Mouse (Mus musculus): ENCODE measurements at regions not wholly inside any gene's neighbourhood (a gene's known extent, or its start where the extent isn't known, plus 50 kb on each side); places are given as distances from the start of the nearest gene placed in this dataset.

GRCm38 (mm10) chr16:31551416-31552151, 111.7 kb upstream of the Dlg1 start:
- no peak for DNase-seq
- no peaks in the 10 kb centered on the region for H3K36me3 ChIP-seq (ENCODE audit: control insufficient read depth, insufficient read depth, low read length)
- 86% methylated on average over 11 of the region's 11 CpGs for WGBS
- TF ChIP-seq POLR2A (IDR thresholded peaks at IDR 0.05; ENCODE audit: control insufficient read depth, extremely low read depth, insufficient read depth, low read length, poor library complexity) = no peak
- TF ChIP-seq CTCF (IDR thresholded peaks at IDR 0.05; ENCODE audit: borderline replicate concordance, control insufficient read depth, extremely low read depth, insufficient read depth, low read length, poor library complexity) = no peak
- no peaks in the 10 kb centered on the region; the same call in 1 of the 2 replicates for H3K27me3 ChIP-seq (ENCODE audit: control insufficient read depth, insufficient read depth, low read length)
- H3K4me1 ChIP-seq (replicated peaks; ENCODE audit: control insufficient read depth, insufficient read depth, low read length) = no peaks in the 10 kb centered on the region
- no peak overlapping the region for H3K4me3 ChIP-seq (ENCODE audit: control insufficient read depth, insufficient read depth, low read length)
- no peak overlapping the region for H3K27ac ChIP-seq (ENCODE audit: control insufficient read depth, insufficient read depth, low read length)

GRCm38 (mm10) chr16:31553361-31554146, 109.7 kb upstream of the Dlg1 start:
- Histone ChIP-seq H3K4me3 (ENCODE audit: control insufficient read depth, insufficient read depth, low read length) (no peak overlapping the region), H3K4me1 (replicated peaks; ENCODE audit: control insufficient read depth, insufficient read depth, low read length) (no peaks in the 10 kb centered on the region), H3K36me3 (ENCODE audit: control insufficient read depth, insufficient read depth, low read length) (no peaks in the 10 kb centered on the region), H3K27ac (ENCODE audit: control insufficient read depth, insufficient read depth, low read length) (no peak overlapping the region), H3K27me3 (ENCODE audit: control insufficient read depth, insufficient read depth, low read length) (no peaks in the 10 kb centered on the region)
- DNase-seq = no peak
- 89% methylated on average over 8 of the region's 8 CpGs for WGBS
- no peak for TF ChIP-seq CTCF (IDR thresholded peaks at IDR 0.05; ENCODE audit: borderline replicate concordance, control insufficient read depth, extremely low read depth, insufficient read depth, low read length, poor library complexity)
- TF ChIP-seq POLR2A (IDR thresholded peaks at IDR 0.05; ENCODE audit: control insufficient read depth, extremely low read depth, insufficient read depth, low read length, poor library complexity) = no peak

- H3K27me3 ChIP-seq (ENCODE audit: control insufficient read depth, insufficient read depth, low read length) = no peaks in the 10 kb centered on the region
- no peak overlapping the region for H3K4me3 ChIP-seq (ENCODE audit: control insufficient read depth, insufficient read depth, low read length)
- H3K36me3 ChIP-seq (ENCODE audit: control insufficient read depth, insufficient read depth, low read length) = no peaks in the 10 kb centered on the region
- DNase-seq = no peak
- H3K4me1 ChIP-seq (replicated peaks; ENCODE audit: control insufficient read depth, insufficient read depth, low read length) = no peaks in the 10 kb centered on the region
- no peak overlapping the region for H3K27ac ChIP-seq (ENCODE audit: control insufficient read depth, insufficient read depth, low read length)
- TF ChIP-seq CTCF (IDR thresholded peaks at IDR 0.05; ENCODE audit: borderline replicate concordance, control insufficient read depth, extremely low read depth, insufficient read depth, low read length, poor library complexity) (no peak), POLR2A (IDR thresholded peaks at IDR 0.05; ENCODE audit: control insufficient read depth, extremely low read depth, insufficient read depth, low read length, poor library complexity) (no peak)
Observed at GRCm38 (mm10) chr16:31560426-31560825, 102.8 kb upstream of the Dlg1 start.

GRCm38 (mm10) chr16:31564926-31565325, 98.3 kb upstream of the Dlg1 start:
- 88% methylated on average over 5 of the region's 5 CpGs for WGBS
- H3K4me3 ChIP-seq (ENCODE audit: control insufficient read depth, insufficient read depth, low read length) = no peak overlapping the region
- H3K36me3 ChIP-seq (ENCODE audit: control insufficient read depth, insufficient read depth, low read length) = no peaks in the 10 kb centered on the region
- no peak for TF ChIP-seq CTCF (IDR thresholded peaks at IDR 0.05; ENCODE audit: borderline replicate concordance, control insufficient read depth, extremely low read depth, insufficient read depth, low read length, poor library complexity)
- no peak for TF ChIP-seq POLR2A (IDR thresholded peaks at IDR 0.05; ENCODE audit: control insufficient read depth, extremely low read depth, insufficient read depth, low read length, poor library complexity)
- no peaks in the 10 kb centered on the region for H3K4me1 ChIP-seq (replicated peaks; ENCODE audit: control insufficient read depth, insufficient read depth, low read length)
- H3K27ac ChIP-seq (ENCODE audit: control insufficient read depth, insufficient read depth, low read length) = no peak overlapping the region
- no peaks in the 10 kb centered on the region for H3K27me3 ChIP-seq (ENCODE audit: control insufficient read depth, insufficient read depth, low read length)
- no peak for DNase-seq

GRCm38 (mm10) chr16:31568316-31568715, 94.9 kb upstream of the Dlg1 start:
- Histone ChIP-seq H3K27me3 (ENCODE audit: control insufficient read depth, insufficient read depth, low read length) (no peaks in the 10 kb centered on the region), H3K4me3 (ENCODE audit: control insufficient read depth, insufficient read depth, low read length) (no peak overlapping the region), H3K27ac (ENCODE audit: control insufficient read depth, insufficient read depth, low read length) (no peak overlapping the region), H3K36me3 (ENCODE audit: control insufficient read depth, insufficient read depth, low read length) (no peaks in the 10 kb centered on the region), H3K4me1 (replicated peaks; ENCODE audit: control insufficient read depth, insufficient read depth, low read length) (no peaks in the 10 kb centered on the region)
- WGBS = 91% methylated on average over 6 of the region's 6 CpGs
- TF ChIP-seq POLR2A (IDR thresholded peaks at IDR 0.05; ENCODE audit: control insufficient read depth, extremely low read depth, insufficient read depth, low read length, poor library complexity) (no peak), CTCF (IDR thresholded peaks at IDR 0.05; ENCODE audit: borderline replicate concordance, control insufficient read depth, extremely low read depth, insufficient read depth, low read length, poor library complexity) (no peak)
- no peak for DNase-seq

- Histone ChIP-seq H3K27me3 (ENCODE audit: control insufficient read depth, insufficient read depth, low read length) (no peaks in the 10 kb centered on the region), H3K36me3 (ENCODE audit: control insufficient read depth, insufficient read depth, low read length) (no peaks in the 10 kb centered on the region), H3K27ac (ENCODE audit: control insufficient read depth, insufficient read depth, low read length) (no peak overlapping the region), H3K4me3 (ENCODE audit: control insufficient read depth, insufficient read depth, low read length) (no peak overlapping the region), H3K4me1 (replicated peaks; ENCODE audit: control insufficient read depth, insufficient read depth, low read length) (no peaks in the 10 kb centered on the region)
- DNase-seq = no peak
- WGBS = 88% methylated on average over 6 of the region's 6 CpGs
- TF ChIP-seq POLR2A (IDR thresholded peaks at IDR 0.05; ENCODE audit: control insufficient read depth, extremely low read depth, insufficient read depth, low read length, poor library complexity) (no peak), CTCF (IDR thresholded peaks at IDR 0.05; ENCODE audit: borderline replicate concordance, control insufficient read depth, extremely low read depth, insufficient read depth, low read length, poor library complexity) (no peak)
Observed at GRCm38 (mm10) chr16:31569871-31570270, 93.4 kb upstream of the Dlg1 start.
